Mouse (Mus musculus) heart, adult 9 months (tissue): Measurements from ENCODE around the gene Mael.
A peak's percentile ranks its signal among the peaks of the same experiment; 100 is the strongest.

Source experiments
- DNase-seq, 2 experiments: peaks; one replicate each; pipeline ENCODE4 v3.0.0; 2022; ENCODE audit warnings: low spot score in 2 of 2

Gene Mael

DNA sequence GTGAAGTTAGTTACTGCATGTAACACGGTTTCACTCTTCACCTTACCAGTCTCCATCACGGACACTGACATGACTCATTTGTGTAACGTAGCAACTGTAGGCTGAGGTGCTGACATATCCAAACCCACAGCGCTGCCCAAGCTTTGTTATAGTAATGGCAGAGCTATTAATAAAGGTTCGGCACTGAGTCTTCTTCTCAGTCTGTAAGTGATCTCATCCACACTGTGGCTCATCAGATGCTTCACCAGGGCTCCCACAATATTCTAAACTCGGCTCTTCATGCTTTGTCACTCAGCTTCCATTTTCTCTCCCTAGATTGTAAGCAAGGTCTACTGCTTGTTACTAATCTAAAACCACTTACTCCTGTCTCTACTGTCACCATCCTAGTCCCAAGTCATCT lies 29.2 kb downstream of the Mael start:
- no peak for DNase-seq

DNA sequence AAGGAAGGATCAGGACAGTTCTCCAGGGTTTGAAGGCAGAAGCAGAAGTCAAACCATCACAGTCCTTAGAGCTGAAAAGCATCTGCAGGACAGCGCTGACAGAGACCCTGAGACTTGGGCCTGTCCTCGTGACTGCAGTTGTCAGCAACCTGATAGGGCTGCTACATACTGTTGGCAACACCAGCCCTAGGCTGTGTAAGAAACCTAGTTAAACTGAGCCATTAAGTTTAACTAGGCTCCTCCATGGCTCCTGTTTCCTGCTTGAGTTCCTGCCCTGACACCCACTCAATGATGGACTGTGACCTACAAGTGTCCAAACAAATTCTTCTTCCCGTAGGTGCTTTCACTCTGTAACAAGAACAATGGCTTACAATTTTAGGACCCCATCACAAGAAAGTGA lies 33.4 kb downstream of the Mael start:
- no peak for DNase-seq

DNA sequence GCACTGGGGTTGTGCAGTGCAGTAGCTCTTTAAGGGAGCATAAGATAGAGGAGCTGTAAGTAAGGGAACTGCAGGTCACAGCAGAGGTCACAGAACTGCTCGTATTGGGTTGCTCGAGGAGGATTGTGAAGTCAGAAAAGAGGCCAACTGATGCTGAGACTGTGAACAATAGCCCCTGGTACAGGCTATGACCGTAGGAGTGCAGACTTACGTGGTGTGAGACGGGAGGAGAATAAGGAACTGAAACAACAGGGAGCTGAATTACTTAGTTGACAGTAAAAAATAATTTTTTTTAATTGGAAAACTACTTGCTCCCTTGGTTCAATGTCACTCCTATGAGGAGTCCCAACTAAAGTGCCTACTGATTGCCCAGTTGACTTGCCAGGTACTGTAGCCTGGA lies 34.4 kb downstream of the Mael start:
- no peak for DNase-seq

DNA sequence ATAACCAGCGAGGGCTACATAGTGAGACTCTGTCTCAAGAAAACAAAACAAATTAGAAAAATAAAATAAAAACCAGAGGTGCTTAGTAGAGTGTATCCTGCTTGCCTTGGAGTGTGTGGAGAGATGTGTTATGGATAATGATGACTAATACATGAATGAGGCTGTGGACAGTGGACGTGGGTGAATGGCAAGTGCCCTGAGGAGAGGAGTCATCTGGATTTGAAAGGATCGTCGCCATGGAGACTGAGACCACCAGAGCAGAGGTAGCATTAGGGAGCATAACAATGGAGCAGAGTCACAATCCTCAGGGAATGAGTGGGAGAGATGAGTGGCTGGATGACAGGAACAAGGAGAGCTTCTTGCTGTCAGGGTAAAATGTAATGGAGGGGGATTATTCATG lies 48.7 kb downstream of the Mael start:
- DNase-seq, result no peak

DNA sequence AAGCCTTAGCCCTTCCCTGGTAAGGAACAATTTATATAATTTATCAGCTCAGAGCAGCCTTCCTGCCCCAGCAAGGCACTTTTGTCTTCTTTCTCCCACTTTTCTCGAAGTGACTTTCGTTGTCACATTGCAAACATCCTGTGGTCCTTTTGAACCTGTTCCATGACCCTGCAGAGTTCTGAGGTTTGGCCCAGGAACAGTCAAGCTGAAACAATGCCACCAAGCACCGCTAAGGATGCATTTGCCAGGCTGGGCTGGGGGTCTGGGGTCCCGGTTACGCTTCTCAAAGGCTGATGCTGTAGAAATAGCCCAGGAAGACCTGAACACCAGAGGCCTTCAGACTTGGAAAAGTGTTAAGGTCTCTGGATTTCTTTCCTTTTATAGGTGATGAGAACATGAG lies 53.2 kb downstream of the Mael start:
- no peak for DNase-seq

DNA sequence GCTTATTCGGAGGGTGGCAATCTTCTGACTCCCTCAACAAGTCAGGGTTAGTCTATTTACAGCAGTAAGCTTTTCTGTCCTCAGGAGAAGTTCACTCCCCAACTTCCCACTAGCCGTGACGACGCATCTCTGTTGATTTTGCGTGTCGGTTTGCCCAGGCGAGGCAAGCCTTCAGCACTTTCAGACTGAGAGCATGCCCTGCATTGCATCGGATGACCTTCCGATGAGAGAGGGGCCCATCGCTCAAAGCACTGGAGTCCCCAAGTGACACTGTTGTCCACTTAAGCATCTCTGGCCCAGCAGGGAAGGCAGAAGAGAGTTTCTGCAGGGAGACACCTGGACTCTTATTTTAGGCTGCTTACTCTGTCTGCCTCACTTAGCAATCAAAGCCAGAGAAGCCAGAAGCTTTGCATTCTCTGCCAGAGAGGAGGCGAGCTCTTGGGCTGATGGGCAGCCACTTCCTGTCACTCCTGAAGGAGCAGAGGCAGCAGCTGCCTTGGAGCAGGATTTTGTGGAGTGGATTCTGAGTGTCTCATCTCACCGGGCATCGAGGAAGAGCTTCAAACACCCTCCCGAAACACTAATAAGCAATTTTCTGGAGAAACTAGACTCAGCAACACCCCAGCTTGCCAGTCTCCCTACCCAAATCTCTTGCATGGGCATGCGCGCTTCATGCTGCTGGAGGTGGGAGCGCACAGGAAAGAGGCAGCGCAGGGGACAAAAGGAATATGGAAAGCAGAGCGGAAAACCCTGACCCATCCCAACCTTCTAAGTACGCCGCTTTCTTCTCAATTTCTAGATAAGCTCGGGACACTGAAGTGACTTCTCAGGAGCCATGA lies 53.9 kb downstream of the Mael start:
- no peak for DNase-seq

DNA sequence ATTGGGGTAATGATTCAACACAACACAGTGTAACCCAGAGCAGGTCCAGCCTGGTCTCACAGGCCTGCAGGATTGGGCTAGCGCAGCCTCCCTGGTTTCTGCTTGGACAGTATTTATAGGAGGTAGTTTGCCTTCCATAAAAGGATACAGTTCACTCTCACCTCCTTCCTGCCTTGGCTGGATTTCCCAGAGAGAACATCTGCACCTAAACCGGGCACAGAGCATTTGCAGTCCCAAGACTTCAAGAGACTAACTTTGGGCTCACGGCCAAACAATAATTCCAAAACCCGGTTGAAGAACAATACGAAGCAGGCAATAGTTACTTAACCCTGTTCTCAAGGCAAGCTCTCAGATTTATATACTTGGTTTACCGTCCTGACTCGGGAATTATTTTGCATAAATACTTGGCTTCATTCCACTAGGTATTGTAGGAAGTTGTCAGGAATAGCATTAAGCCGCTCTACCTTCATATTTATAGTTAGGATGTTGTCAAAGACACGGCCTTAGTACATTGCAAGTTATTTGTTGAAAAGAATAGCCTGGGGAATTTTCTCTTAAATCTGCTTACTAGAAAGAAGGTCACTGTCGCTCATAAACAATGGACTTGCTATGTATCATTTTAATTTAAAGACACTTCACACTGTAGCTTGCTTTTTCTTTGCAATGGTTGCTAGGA lies 55.5 kb downstream of the Mael start:
- peak; percentile 5 for DNase-seq

DNA sequence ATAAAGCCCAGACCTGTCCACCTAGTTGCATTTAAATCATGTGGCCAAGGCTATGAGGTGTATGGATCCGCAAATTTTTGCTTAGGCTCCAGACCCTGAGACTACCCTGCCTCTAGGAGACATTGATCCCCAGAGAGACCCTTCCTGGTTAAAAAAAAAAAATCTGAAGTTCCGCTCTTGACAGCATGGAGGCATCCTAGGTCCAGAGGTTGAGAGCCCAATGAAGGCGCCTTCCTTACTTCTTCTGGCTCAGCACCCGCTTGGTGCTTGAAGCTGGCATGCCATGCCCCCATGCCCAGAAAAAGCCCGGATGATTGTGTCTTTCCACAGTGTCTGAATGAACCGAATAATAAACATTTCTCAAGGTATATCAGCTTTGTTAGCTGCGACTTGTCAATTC lies 57.0 kb downstream of the Mael start:
- no peak for DNase-seq

DNA sequence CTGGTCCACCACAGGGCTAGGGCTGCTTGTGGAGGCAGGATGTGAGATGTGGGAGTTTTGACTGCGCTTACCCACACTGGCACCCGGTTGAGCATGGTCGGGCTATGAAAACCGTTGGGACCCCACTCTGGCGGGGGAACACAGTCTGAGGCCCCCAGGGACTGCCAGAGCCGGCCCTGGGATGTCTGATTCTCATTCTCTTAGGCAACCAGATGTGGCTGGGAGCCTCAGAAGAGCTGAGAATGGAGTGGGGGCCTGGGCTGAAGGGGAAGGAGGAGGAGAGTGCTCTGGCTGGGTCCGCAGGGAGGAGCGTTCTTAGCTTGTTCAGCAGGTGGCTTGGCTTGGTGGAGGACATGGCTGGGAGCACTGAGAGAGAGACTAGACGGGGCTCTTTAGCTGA lies 64.9 kb downstream of the Mael start:
- DNase-seq, result no peak

DNA sequence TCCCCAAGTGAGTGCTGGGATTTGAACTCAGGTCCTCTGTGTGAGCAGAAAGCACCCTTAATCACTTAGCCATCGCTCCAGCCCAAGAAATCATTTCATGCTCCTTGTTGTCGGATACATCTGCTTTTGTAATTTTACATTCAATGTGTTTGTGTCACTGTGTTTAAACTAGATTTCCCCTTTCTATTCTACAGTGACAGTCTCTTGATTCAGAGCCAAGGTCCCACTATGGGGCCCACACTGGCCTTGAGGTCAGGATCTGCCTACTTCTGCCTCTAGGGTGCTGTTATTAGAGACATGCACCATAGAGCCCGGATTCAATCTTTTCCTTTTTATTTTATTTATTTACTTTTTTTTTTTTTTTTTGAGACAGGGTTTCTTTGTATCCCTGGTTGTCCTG lies 65.6 kb downstream of the Mael start:
- no peak for DNase-seq

DNA sequence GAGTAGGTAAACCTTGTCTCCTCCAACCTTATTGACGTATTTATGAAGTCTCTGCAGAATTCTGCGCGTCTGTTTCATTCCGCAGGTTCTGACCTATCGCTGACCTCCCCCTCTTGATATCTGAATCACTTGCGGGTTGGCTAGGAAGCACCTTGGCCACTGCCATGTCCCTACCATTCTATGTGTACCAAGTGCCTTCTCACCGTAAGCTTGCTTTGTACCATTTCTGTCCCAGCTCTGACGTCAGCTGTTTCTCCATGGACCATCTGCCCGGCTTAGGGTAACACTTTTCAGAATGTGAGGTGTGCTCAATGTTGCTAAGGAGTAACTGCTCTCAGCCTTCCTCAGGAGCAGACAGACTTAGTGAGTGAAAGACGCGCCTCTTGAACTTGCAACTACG lies 67.7 kb downstream of the Mael start:
- DNase-seq, result no peak

DNA sequence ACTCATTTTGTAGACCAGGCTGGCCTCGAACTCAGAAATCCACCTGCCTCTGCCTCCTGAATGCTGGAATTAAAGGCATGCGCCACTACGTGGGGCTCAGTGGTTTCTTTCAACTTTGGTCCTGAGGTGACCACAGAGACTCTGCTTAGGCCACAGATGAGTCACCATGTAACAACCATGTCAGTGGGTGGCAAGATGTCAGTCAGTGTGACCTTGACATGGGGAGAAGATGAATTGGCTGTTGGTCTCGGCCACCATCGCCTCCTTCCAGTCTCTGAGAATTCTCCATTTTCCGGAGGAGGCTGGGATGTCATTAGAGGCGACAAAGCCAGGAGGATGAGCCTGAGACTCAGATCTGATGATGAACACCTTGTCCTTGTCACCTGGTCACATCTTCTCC lies 68.8 kb downstream of the Mael start:
- DNase-seq, result no peak

DNA sequence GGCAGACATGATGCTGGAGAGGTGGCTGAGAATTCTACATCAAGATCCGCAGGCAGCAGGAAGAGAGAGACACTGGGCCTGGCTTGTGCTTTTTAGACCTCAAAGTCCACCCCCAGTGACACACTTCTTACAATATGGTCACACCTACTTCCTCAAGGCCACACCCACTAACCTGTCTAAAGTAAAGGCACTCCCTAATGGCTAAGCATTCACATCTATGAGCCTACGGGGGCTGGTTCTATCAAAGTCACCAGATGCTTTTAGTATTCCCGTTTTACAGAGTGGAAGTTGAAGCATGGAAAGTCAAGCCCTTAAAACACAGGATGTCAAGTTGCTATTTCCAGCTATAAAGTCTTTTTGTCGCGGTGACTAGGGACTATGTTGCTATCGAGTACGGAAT lies 70.5 kb downstream of the Mael start:
- no peak for DNase-seq

DNA sequence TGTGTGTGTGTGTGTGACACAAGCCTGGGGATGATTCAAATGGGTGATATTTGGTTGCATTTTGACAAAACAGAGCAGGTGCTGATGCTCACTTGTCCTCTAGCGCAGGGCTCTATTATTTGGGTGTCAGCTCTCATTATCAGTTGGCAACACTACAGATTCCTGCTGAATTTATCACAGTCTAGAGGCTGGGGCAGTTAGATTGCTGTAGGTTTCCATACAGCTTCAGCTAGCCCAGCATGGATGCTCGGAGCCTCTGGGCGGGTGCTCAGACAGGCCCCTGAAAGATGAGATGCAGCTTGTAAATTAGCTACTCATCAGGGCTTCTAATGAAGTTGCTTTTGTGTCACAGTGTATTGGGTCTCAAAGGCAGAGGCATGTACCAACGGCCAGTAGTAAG lies 71.1 kb downstream of the Mael start:
- no peak for DNase-seq

DNA sequence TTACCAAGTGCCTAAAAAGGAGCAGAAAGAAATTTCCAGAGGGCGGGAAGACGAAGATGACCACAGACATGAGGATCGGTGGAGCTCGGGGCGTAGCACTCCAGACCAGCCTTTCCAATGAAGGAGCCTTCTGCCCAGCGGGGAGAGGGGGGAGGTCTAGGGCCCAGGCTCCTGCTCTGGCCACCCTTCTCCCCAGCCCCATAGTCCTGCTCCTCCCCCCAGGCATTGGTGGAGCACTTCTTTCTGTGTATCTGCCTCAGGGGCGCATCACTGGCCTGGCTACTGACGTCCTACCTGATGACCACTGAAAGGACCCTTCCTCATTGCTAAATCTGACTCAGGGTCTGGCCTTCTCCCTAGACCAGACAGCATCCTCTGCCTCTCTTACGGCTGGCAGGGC lies 73.4 kb downstream of the Mael start:
- no peak for DNase-seq

DNA sequence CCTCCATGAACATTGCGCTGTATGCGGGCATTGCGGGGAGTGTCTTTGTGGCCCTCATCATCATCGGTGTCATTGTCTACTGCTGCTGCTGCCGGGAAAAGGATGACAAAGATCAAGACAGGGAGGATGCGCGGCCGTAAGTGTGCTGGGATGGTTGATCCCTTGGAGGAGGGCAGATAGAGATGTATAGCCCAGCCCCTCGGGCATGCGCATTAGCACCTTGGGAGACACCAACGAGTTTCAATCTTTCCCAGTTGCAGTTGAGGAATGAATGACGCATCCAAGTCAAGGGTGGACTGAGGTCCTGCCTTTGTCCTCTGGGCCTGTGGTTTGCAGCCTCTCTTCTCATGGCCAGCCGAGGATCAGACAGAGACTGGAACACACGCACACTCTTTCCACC lies 74.0 kb downstream of the Mael start:
- no peak for DNase-seq

DNA sequence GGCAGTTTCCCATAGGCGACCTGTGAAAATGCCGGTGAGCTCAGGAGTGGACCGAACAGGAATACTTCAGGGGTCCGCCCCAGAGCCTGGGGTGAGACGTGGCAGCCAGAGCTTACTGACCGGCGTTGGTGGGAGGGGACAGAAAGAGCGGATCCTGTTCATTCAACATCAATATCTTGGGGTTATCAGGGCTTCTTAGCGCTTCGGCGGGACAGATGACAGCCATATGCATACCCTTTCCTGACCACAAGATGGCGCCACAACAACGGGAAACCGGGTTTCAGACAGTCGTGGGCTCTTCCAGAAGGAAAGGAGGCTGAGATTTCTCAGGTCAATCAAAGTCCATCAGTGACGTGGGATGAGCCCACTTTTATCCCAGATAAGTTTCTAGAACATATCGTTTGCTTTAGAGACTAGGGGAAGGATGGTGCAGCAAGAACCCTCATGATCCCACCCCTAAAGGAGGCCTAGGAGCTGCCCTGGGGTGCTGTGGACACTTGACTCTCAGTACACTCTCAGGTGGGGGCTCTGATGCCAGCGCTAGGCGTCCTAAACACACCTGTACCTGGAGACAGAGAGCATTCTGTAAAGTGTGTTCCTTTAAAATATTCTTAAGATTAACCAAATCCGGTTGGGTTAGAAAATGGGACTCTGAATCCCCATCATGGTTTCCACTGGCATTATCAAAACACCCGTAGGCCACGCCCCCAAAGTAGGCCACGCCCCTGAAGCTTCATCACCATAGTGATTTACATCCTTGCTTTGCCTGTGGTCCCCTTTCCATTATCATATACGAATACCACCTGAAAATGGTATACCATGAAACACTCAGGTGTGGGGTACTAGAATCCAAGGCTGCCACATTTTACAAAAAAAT lies 77.7 kb downstream of the Mael start:
- peak; percentile 20 to 44 for DNase-seq

DNA sequence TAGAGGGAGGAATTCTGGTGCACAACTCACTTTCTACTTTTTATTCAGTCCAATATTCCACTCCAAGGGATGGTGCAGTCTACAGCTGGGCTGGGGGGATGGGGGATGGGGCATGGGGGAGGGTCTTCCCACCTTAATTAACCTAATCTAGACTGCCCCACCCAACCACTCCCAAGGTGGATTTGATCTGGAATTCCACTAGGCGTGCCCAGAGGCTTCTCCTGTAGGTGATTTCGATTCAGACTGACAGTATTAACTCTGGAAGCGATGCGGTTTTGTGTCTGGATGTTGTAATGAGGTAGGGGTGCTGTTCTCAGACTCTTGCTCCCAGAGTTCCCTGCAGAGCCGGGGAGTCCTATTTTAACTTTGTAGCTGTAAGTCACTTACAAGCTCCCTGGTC lies 78.4 kb downstream of the Mael start:
- no peak for DNase-seq

DNA sequence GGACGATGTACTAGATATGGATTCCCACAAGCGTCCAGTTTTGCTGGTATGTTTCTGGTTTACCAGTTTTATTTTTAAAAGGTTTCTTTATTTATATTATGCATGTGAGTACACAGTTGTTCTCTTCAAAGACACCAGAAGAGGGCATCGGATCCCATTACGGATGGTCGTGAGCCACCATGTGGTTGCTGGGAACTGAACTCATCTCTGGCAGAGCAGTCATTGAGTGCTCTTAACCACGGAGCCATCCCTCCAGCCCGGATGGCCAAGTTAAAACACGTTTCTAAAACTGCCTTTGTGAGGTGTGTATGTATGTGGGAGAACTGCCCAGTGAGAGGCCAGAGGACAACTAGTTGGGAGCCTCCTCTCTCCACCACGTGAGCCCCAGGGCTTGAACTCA lies 79.9 kb downstream of the Mael start:
- DNase-seq, result no peak

DNA sequence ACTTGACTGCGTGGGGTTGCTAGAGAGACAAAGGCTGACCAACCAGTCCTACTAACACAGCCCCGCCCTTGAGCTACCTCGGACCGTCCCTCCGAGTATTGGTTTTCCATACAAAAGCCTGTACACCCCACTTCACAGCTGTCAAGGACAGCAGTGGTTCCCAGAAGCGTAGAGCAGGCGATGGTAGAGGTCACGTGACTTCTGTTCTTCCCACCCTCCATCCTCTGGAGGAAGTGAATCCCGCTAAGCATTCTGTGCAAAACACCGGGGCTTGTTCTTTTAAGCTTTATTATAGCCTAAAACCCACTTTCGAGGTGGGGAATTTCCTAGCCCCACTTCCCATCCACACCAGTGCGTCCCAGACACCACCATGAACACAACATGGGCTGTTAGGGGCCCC lies 80.8 kb downstream of the Mael start:
- DNase-seq, result no peak

DNA sequence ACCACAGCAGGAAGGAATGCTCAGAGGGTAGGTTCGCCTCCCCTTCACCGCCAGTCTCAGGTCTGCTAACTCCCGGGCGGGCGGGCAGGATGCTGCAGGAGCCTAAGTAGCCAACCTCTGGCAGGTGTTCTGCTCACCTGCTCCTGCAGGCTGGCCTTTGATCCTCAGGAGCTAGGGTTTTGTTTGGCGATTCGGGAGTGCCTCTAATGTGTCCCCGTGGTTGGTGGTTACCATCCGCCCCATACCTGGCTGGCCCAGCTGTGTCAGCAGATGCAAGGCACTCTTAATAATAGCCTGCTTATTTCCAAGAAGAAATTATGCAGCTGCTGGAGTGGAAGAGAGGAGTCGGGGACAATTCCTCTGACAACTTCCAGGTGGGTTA lies 83.4 kb downstream of the Mael start:
- DNase-seq, result no peak
